Mouse (Mus musculus): ENCODE data around the gene Agrn. TPM values are rescaled to one million over a fixed set of nuclear protein-coding genes. Genes with fewer than 3 reads are reported as not detected.

Agrn gene
- total and polyA plus RNA-seq, 3 experiments = 0.38 to 2.0 (median 0.70) TPM

- ATAC-seq (ENCODE audit: extremely low read depth, insufficient number of reproducible peaks, low FRiP score, poor library complexity, severe bottlenecking) (no peak), DNase-seq (ENCODE audit: low spot score) (no peak)
- no peaks in the 10 kb centered on the region; the same call in 1 of the 2 replicates for H3K4me1 ChIP-seq (ENCODE audit: insufficient read depth, low read depth, low read length)
- H3K36me3 ChIP-seq (replicated peaks) = no peaks in the 10 kb centered on the region
- no peak overlapping the region for H3K4me3 ChIP-seq (ENCODE audit: low read depth, low read length)
- TF ChIP-seq POLR2AphosphoS5 (IDR thresholded peaks at IDR 0.05; ENCODE audit: insufficient replicate concordance, low read depth, low read length) = no peak
- TF ChIP-seq TAL1 (conservative IDR thresholded peaks at IDR 0.05; ENCODE audit: low read depth, low read length) = no peak
- no peak for TF ChIP-seq GATA2 (IDR thresholded peaks at IDR 0.05; ENCODE audit: borderline replicate concordance, low read depth, low read length)
- no peak for TF ChIP-seq GATA1 (IDR thresholded peaks at IDR 0.05; ENCODE audit: borderline replicate concordance, low read length)
- peaks cover 7% of the 10 kb centered on the region for H3K9me3 ChIP-seq (replicated peaks)
- peaks cover 21% of the 10 kb centered on the region for H3K27me3 ChIP-seq (ENCODE audit: insufficient read depth, low read length)
Measured at GRCm38 (mm10) chr4:156183747-156184146, 13.5 kb downstream of the Agrn start.

- no peak for TF ChIP-seq GATA2 (IDR thresholded peaks at IDR 0.05; ENCODE audit: borderline replicate concordance, low read depth, low read length)
- Histone ChIP-seq H3K9me3 (replicated peaks) (peaks cover 57% of the 10 kb centered on the region), H3K27me3 (ENCODE audit: insufficient read depth, low read length) (no peaks in the 10 kb centered on the region; the same call in 1 of the 2 replicates), H3K4me3 (ENCODE audit: low read depth, low read length) (0 out of 2 replicates have a peak overlapping the region, but pooled peaks have one; percentile 31), H3K4me1 (ENCODE audit: insufficient read depth, low read depth, low read length) (no peaks in the 10 kb centered on the region), H3K36me3 (replicated peaks) (no peaks in the 10 kb centered on the region)
- DNase-seq (ENCODE audit: low spot score) (no peak), ATAC-seq (ENCODE audit: extremely low read depth, insufficient number of reproducible peaks, low FRiP score, poor library complexity, severe bottlenecking) (no peak)
Measured at GRCm38 (mm10) chr4:156177630-156178029, 19.7 kb downstream of the Agrn start.

GRCm38 (mm10) chr4:156171828-156172227 lies 25.5 kb downstream of the Agrn start:
- Histone ChIP-seq H3K36me3 (replicated peaks) (no peaks in the 10 kb centered on the region), H3K27me3 (ENCODE audit: insufficient read depth, low read length) (no peaks in the 10 kb centered on the region; the same call in 1 of the 2 replicates), H3K4me3 (ENCODE audit: low read depth, low read length) (no peak overlapping the region), H3K4me1 (ENCODE audit: insufficient read depth, low read depth, low read length) (no peaks in the 10 kb centered on the region), H3K9me3 (replicated peaks) (peaks cover 72% of the 10 kb centered on the region)
- ATAC-seq (ENCODE audit: extremely low read depth, insufficient number of reproducible peaks, low FRiP score, poor library complexity, severe bottlenecking) (no peak), DNase-seq (ENCODE audit: low spot score) (no peak)
- TF ChIP-seq POLR2AphosphoS5 (IDR thresholded peaks at IDR 0.05; ENCODE audit: insufficient replicate concordance, low read depth, low read length) (no peak), GATA1 (IDR thresholded peaks at IDR 0.05; ENCODE audit: borderline replicate concordance, low read length) (no peak), GATA2 (IDR thresholded peaks at IDR 0.05; ENCODE audit: borderline replicate concordance, low read depth, low read length) (no peak), CTCF (IDR thresholded peaks at IDR 0.05; ENCODE audit: low read depth, low read length) (no peak), TAL1 (conservative IDR thresholded peaks at IDR 0.05; ENCODE audit: low read depth, low read length) (no peak)

GRCm38 (mm10) chr4:156169129-156169528 lies 28.2 kb downstream of the Agrn start:
- H3K4me1 ChIP-seq (ENCODE audit: insufficient read depth, low read depth, low read length) = no peaks in the 10 kb centered on the region
- no peak for DNase-seq (ENCODE audit: low spot score)
- no peak overlapping the region for H3K4me3 ChIP-seq (ENCODE audit: low read depth, low read length)
- H3K9me3 ChIP-seq (replicated peaks) = peaks cover 53% of the 10 kb centered on the region
- no peak for TF ChIP-seq GATA2 (IDR thresholded peaks at IDR 0.05; ENCODE audit: borderline replicate concordance, low read depth, low read length)
- TF ChIP-seq CTCF (IDR thresholded peaks at IDR 0.05; ENCODE audit: low read depth, low read length) = no peak
- no peak for TF ChIP-seq GATA1 (IDR thresholded peaks at IDR 0.05; ENCODE audit: borderline replicate concordance, low read length)
- no peak for TF ChIP-seq TAL1 (conservative IDR thresholded peaks at IDR 0.05; ENCODE audit: low read depth, low read length)
- no peak for TF ChIP-seq POLR2AphosphoS5 (IDR thresholded peaks at IDR 0.05; ENCODE audit: insufficient replicate concordance, low read depth, low read length)
- no peaks in the 10 kb centered on the region for H3K36me3 ChIP-seq (replicated peaks)
- ATAC-seq (ENCODE audit: extremely low read depth, insufficient number of reproducible peaks, low FRiP score, poor library complexity, severe bottlenecking) = no peak
- H3K27me3 ChIP-seq (ENCODE audit: insufficient read depth, low read length) = peaks cover 2% of the 10 kb centered on the region; the same call in 1 of the 2 replicates

GRCm38 (mm10) chr4:156168611-156169010 lies 28.7 kb downstream of the Agrn start:
- Histone ChIP-seq H3K9me3 (replicated peaks) (peaks cover 51% of the 10 kb centered on the region), H3K36me3 (replicated peaks) (no peaks in the 10 kb centered on the region), H3K27me3 (ENCODE audit: insufficient read depth, low read length) (peaks cover 2% of the 10 kb centered on the region; the same call in 1 of the 2 replicates), H3K4me3 (ENCODE audit: low read depth, low read length) (no peak overlapping the region), H3K4me1 (ENCODE audit: insufficient read depth, low read depth, low read length) (no peaks in the 10 kb centered on the region)
- DNase-seq (ENCODE audit: low spot score) (no peak), ATAC-seq (ENCODE audit: extremely low read depth, insufficient number of reproducible peaks, low FRiP score, poor library complexity, severe bottlenecking) (no peak)
- no peak for TF ChIP-seq TAL1 (conservative IDR thresholded peaks at IDR 0.05; ENCODE audit: low read depth, low read length)
- no peak for TF ChIP-seq CTCF (IDR thresholded peaks at IDR 0.05; ENCODE audit: low read depth, low read length)
- TF ChIP-seq POLR2AphosphoS5 (IDR thresholded peaks at IDR 0.05; ENCODE audit: insufficient replicate concordance, low read depth, low read length) = no peak
- no peak for TF ChIP-seq GATA2 (IDR thresholded peaks at IDR 0.05; ENCODE audit: borderline replicate concordance, low read depth, low read length)
- TF ChIP-seq GATA1 (IDR thresholded peaks at IDR 0.05; ENCODE audit: borderline replicate concordance, low read length) = no peak

GRCm38 (mm10) chr4:156166477-156166876 lies 30.8 kb downstream of the Agrn start:
- Histone ChIP-seq H3K9me3 (replicated peaks) (peaks cover 48% of the 10 kb centered on the region), H3K4me1 (ENCODE audit: insufficient read depth, low read depth, low read length) (no peaks in the 10 kb centered on the region), H3K27me3 (ENCODE audit: insufficient read depth, low read length) (peaks cover 2% of the 10 kb centered on the region; the same call in 1 of the 2 replicates), H3K4me3 (ENCODE audit: low read depth, low read length) (no peak overlapping the region), H3K36me3 (replicated peaks) (no peaks in the 10 kb centered on the region)
- no peak for TF ChIP-seq CTCF (IDR thresholded peaks at IDR 0.05; ENCODE audit: low read depth, low read length)
- TF ChIP-seq GATA1 (IDR thresholded peaks at IDR 0.05; ENCODE audit: borderline replicate concordance, low read length) = no peak
- no peak for TF ChIP-seq TAL1 (conservative IDR thresholded peaks at IDR 0.05; ENCODE audit: low read depth, low read length)
- TF ChIP-seq GATA2 (IDR thresholded peaks at IDR 0.05; ENCODE audit: borderline replicate concordance, low read depth, low read length) = no peak
- TF ChIP-seq POLR2AphosphoS5 (IDR thresholded peaks at IDR 0.05; ENCODE audit: insufficient replicate concordance, low read depth, low read length) = no peak
- DNase-seq (ENCODE audit: low spot score) (no peak), ATAC-seq (ENCODE audit: extremely low read depth, insufficient number of reproducible peaks, low FRiP score, poor library complexity, severe bottlenecking) (no peak)
